12 mouse cellular contexts compared by ENCODE assay signal in genomic region chr3:23063180-23063965, GRCm38 (mm10).
DNase-seq lines count a peak whose midpoint lies in the region; ATAC-seq and TF ChIP-seq lines count a peak whose summit lies in the region.
"Had no signal": no experiment of that assay in that cellular context is flagged by ENCODE, and none has a peak within 500 bp of the region (broad histone marks: within the 10 kb centered on the region; RNA-seq: fewer than 3 reads in every experiment).

No protein-coding gene starts in this region.

- TF ChIP-seq CTCF in intestine, postnatal 0 days (IDR thresholded peaks at IDR 0.05; ENCODE audit: low read depth): peak; percentile 37
- TF ChIP-seq CTCF in stomach, postnatal 0 days (IDR thresholded peaks at IDR 0.05; ENCODE audit: low read depth): peak; percentile 55

- no peak overlapping the region for H3K4me3 ChIP-seq in intestine, postnatal 0 days (ENCODE audit: low read depth, low read length)
- no peak overlapping the region for H3K4me3 ChIP-seq in intestine, embryonic 16.5 days (ENCODE audit: low read length)
- no peak overlapping the region for H3K4me3 ChIP-seq in stomach, postnatal 0 days (ENCODE audit: low read depth, low read length)
- H3K4me3 ChIP-seq: lung, embryonic 15.5 days had no signal

- ATAC-seq in intestine, postnatal 0 days: no peak
- no peak for ATAC-seq in intestine, embryonic 16.5 days
- no peak for ATAC-seq in stomach, postnatal 0 days (ENCODE audit: low FRiP score, low TSS enrichment)
- ATAC-seq: Patski had no signal

- no peak overlapping the region for H3K27ac ChIP-seq in intestine, postnatal 0 days (ENCODE audit: low read depth, low read length)
- no peak overlapping the region for H3K27ac ChIP-seq in intestine, embryonic 16.5 days (ENCODE audit: low read length)
- no peak overlapping the region for H3K27ac ChIP-seq in stomach, postnatal 0 days (replicated peaks)
- H3K27ac ChIP-seq: lung, embryonic 15.5 days had no signal

- H3K9ac ChIP-seq in intestine, postnatal 0 days (ENCODE audit: low read depth, low read length): no peak overlapping the region
- H3K9ac ChIP-seq in intestine, embryonic 16.5 days (ENCODE audit: low read depth, low read length): no peak overlapping the region
- no peak overlapping the region for H3K9ac ChIP-seq in stomach, postnatal 0 days (ENCODE audit: low read length)
- H3K9ac ChIP-seq: lung, embryonic 15.5 days had no signal

- no peaks in the 10 kb centered on the region for H3K27me3 ChIP-seq in intestine, postnatal 0 days (replicated peaks; ENCODE audit: control insufficient read depth, insufficient read depth, low read length)
- H3K27me3 ChIP-seq in intestine, embryonic 16.5 days (replicated peaks; ENCODE audit: control insufficient read depth, insufficient read depth, low read length): no peaks in the 10 kb centered on the region
- no peaks in the 10 kb centered on the region for H3K27me3 ChIP-seq in stomach, postnatal 0 days (ENCODE audit: control insufficient read depth, insufficient read depth, low read length)
- H3K27me3 ChIP-seq: lung, embryonic 15.5 days; Patski had no signal

- no peaks in the 10 kb centered on the region for H3K4me1 ChIP-seq in intestine, postnatal 0 days (replicated peaks; ENCODE audit: control insufficient read depth, insufficient read depth, low read length)
- no peaks in the 10 kb centered on the region for H3K4me1 ChIP-seq in intestine, embryonic 16.5 days (ENCODE audit: control insufficient read depth, insufficient read depth, low read length)
- no peaks in the 10 kb centered on the region for H3K4me1 ChIP-seq in stomach, postnatal 0 days (replicated peaks; ENCODE audit: control insufficient read depth, insufficient read depth)
- H3K4me1 ChIP-seq: lung, embryonic 15.5 days had no signal

- H3K9me3 ChIP-seq in intestine, postnatal 0 days (ENCODE audit: control insufficient read depth): no peaks in the 10 kb centered on the region
- H3K9me3 ChIP-seq in intestine, embryonic 16.5 days (ENCODE audit: control insufficient read depth, low read length): no peaks in the 10 kb centered on the region
- no peaks in the 10 kb centered on the region for H3K9me3 ChIP-seq in stomach, postnatal 0 days (ENCODE audit: control insufficient read depth, low read length)
- H3K9me3 ChIP-seq: lung, embryonic 15.5 days had no signal

- peak; percentile 55 to 58 for DNase-seq in cerebellum, postnatal 10 days
- no peak for DNase-seq in cerebellum, postnatal 36 days
- DNase-seq in right cerebral cortex, adult 18-20 months: peak; percentile 4
- no peak for DNase-seq in right cerebral cortex, postnatal 36 days (ENCODE audit: low spot score in 2 of 2)
- DNase-seq in stomach, postnatal 0 days (ENCODE audit: low spot score): no peak
- no peak for DNase-seq in spleen, postnatal 10 days (ENCODE audit: low spot score in 2 of 2)
- DNase-seq: B cell, adult 2 months; gastrocnemius, postnatal 36 days had no signal

- no peak for TF ChIP-seq EP300 in stomach, postnatal 0 days (optimal IDR thresholded peaks at IDR 0.05)

- 71% methylated on average over 6 of the region's 6 CpGs for WGBS in intestine, postnatal 0 days
- WGBS in intestine, embryonic 16.5 days: 74% methylated on average over 6 of the region's 6 CpGs
- 59% methylated on average over 6 of the region's 6 CpGs for WGBS in stomach, postnatal 0 days

- H3K4me2 ChIP-seq in intestine, postnatal 0 days (replicated peaks; ENCODE audit: low read depth): no peak overlapping the region
- H3K4me2 ChIP-seq in intestine, embryonic 16.5 days (ENCODE audit: low read depth, low read length): no peak overlapping the region
- H3K4me2 ChIP-seq in stomach, postnatal 0 days (replicated peaks; ENCODE audit: low read depth): no peak overlapping the region
- H3K4me2 ChIP-seq: lung, embryonic 15.5 days had no signal

- H3K36me3 ChIP-seq in intestine, postnatal 0 days (ENCODE audit: control insufficient read depth, insufficient read depth): no peaks in the 10 kb centered on the region
- no peaks in the 10 kb centered on the region for H3K36me3 ChIP-seq in intestine, embryonic 16.5 days (ENCODE audit: control insufficient read depth, insufficient read depth, low read length)
- no peaks in the 10 kb centered on the region for H3K36me3 ChIP-seq in stomach, postnatal 0 days (ENCODE audit: control insufficient read depth, insufficient read depth, low read length)
- H3K36me3 ChIP-seq: lung, embryonic 15.5 days had no signal

Comparison
In these comparisons a context has a peak if more than half of its experiments do, and no peak if none do; other contexts are left out.
1. DNase-seq: peak in cerebellum, postnatal 10 days (2 of 2) and right cerebral cortex, adult 18-20 months (single experiment); none in cerebellum, postnatal 36 days (0 of 2), right cerebral cortex, postnatal 36 days (0 of 2), stomach, postnatal 0 days (single experiment) and spleen, postnatal 10 days (0 of 2).